Mouse (Mus musculus) right cerebral cortex, postnatal 36 days (tissue): Measurements from ENCODE around the gene Nrbp1.
"Not testable (repeated sequence)": the region's sequence is repeated elsewhere in the genome, so short reads cannot be mapped to it uniquely, and the experiment has no call there.

ENCODE experiments used
- DNase-seq, 2 experiments: peaks; one replicate each; pipeline ENCODE4 v3.0.0; 2022; ENCODE audit warnings: low spot score in 2 of 2, mixed read lengths in 1 of 2

Gene Nrbp1

GRCm38 (mm10) chr5:31204421-31204820, 36.2 kb upstream of the Nrbp1 start:
- no peak for DNase-seq

GRCm38 (mm10) chr5:31216554-31216953, 24.1 kb upstream of the Nrbp1 start:
- DNase-seq = not testable (repeated sequence)

DNA sequence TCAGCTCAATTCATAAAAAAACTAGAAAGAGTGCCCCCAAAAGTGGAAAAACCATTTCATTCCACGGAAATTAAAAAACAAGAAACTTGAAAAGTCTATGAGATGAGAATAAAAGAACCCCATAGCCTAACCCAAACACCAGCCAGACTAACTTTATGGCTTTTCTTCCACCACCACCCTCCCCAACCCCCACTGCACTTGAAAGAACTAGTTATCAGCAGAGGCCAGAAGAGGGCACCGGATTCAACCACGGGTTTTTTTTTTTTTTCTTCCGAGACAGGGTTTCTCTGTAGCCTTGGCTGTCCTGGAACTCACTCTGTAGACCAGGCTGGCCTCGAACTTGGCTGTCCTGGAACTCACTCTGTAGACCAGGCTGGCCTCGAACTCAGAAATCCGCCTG, 22.4 kb upstream of the Nrbp1 start:
- no peak for DNase-seq

- no peak for DNase-seq
Measured at GRCm38 (mm10) chr5:31219070-31219469, 21.6 kb upstream of the Nrbp1 start.

GRCm38 (mm10) chr5:31219474-31219873, 21.2 kb upstream of the Nrbp1 start:
- no peak for DNase-seq

DNA sequence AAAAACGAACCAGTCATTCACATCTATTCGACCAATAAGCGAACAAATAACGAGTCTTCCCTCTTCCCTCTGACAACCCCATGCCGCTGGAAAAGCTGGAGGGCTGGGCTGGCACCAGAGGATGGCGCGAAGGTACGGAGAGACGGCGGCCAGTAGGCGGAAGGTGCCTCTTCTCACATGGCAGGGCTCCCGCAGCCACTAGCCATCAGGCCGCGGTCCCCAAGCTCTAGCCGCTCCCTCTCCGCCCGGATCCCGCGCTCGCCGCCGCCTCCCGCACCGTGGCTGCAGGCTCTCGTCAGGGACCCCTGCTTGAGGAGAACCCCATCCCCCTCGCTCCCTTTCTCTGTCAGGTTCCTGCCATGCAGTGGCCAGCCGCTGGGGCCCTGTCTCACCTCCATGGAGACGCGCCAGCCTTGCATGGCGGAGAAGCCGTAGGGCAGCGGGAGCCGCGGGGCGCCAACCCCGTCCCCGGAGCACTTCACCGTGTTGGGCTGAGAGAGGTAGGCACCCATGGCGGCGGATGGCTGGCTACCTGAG, 20.7 kb upstream of the Nrbp1 start:
- peak in 1 of 2 experiments; percentile 39 for DNase-seq

GRCm38 (mm10) chr5:31220448-31221303, 20.0 kb upstream of the Nrbp1 start, which contains the start of gene Ppm1g:
Ppm1g (minus strand) TSS chr5:31220687.
- peak; percentile 93 for DNase-seq

GRCm38 (mm10) chr5:31221304-31221945, 19.2 kb upstream of the Nrbp1 start:
- DNase-seq = no peak

DNA sequence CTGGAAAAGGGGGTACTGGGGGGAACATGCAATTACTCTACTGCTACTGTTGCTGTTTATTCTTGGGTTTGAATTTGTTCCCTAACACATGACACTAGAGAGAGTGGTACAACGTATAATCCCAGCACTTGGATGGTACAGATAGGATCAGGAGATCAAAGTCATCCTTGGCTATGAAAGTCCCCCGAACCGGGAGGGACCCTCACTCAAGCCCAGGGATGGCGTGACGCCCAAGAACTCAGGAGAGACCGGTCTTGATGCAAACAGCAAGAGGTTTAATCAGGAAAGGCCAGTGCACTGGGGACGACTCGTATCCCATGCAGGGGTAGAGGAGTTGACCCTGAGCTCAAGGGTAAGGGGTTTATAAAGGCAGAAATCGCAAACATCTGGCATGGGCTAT, 18.0 kb upstream of the Nrbp1 start:
- no peak for DNase-seq

- no peak for DNase-seq
Measured at GRCm38 (mm10) chr5:31226641-31227040, 14.0 kb upstream of the Nrbp1 start.

DNA sequence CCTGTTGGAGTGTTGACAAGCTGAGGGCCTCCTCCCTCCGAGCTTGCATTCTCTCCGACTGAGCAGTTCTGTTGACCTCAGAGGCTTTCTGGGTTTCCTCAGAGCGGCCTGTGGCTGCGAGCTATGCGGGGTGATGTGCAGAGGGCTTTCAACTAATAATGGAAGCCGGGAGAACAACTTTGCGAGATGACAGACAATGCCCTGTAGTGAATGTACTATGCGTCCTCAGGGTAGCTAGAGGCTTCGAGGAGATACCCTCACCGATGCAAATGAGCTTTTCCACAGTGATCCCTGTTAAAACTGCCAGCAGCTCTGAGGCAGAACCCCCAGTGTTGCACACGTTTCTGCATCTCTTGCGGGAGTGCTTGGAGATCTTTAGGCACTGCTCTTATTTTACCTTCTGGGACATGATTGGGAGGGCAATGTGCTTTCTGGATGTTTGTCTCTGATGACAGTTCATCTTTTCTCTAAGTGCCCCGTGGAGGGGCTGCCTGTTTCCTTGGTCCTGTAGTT, 914 bp downstream of the Nrbp1 start:
- no peak for DNase-seq

- no peak for DNase-seq
Measured at GRCm38 (mm10) chr5:31242191-31242590, 1.5 kb downstream of the Nrbp1 start.

DNA sequence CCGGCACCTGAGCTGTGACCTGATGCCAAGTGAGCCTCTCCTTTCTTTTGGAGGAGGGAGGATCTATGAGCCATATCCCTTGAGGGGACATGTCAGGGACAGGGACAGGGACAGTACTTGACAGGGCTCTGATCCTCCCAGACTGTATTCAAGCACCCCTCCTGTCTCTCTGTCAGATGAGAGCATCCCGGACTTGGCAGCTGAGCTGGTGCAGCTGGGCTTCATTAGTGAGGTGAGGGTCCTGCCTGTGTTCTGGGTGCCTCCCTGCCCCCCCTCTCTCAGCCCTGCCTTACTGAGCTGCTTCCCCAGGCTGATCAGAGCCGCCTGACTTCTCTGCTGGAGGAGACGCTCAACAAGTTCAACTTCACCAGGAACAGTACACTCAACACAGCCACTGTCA, 10.1 kb downstream of the Nrbp1 start:
- DNase-seq = no peak

- DNase-seq = no peak
Measured at GRCm38 (mm10) chr5:31251541-31252101, 11.0 kb downstream of the Nrbp1 start, which contains the start of gene Krtcap3. Krtcap3 (plus strand) TSS chr5:31251691.

DNA sequence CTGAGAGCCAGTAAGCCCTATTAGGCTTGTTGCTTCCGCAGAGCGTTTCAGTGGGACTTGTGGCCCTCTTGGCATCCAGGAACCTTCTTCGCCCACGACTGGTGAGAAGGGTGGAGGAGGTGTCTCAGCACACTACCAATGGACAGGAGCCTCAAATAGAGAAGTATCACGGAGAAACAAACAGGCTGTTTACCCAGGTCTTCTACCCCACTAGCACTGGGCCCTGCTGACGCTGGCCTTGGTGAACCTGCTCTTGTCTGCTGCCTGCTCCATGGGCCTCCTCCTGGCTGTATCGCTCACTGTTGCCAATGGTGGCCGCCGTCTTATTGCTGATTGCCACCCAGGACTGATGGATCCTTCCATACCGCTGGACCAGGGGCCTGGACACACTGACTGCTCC, 11.5 kb downstream of the Nrbp1 start:
- DNase-seq = no peak

DNA sequence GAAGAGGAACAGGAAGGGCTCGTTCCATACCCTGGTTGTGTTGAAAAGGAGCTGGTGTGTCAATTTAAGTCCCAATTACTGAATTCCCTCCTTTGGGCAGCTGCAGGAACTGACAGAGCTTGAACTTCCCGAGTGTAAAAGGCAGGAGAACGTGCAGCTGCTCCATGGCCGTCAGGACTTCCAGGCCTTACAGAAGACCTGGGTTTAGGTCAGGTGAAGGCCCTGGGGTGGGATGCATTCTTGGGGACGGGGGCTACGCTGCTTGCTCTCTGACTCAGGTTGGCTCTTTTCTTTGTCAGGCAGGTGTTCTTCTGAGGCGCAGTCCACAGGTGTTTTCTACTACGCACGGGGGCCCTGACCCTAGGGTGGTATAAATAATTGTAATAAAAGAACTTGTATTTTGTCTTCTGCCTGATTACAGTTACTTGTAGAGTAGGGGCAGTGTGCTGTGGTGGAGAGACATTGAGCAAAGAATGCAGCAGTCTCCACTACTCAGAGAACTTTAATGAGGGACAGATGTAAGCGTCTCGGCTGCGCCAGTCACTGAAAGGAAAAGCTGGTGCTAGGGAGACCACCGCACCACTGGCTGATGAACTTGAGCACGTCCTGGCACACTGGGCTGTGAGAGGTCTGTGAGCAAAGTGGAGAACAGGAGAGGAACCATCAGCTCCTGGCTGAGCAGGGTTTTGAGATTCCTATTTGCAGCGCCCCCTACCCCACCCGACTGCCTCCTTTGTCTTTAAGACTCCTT, 12.3 kb downstream of the Nrbp1 start:
- DNase-seq = no peak

- no peak for DNase-seq
Measured at GRCm38 (mm10) chr5:31253806-31254205, 13.1 kb downstream of the Nrbp1 start.

GRCm38 (mm10) chr5:31254452-31254851, 13.8 kb downstream of the Nrbp1 start:
- no peak for DNase-seq

DNA sequence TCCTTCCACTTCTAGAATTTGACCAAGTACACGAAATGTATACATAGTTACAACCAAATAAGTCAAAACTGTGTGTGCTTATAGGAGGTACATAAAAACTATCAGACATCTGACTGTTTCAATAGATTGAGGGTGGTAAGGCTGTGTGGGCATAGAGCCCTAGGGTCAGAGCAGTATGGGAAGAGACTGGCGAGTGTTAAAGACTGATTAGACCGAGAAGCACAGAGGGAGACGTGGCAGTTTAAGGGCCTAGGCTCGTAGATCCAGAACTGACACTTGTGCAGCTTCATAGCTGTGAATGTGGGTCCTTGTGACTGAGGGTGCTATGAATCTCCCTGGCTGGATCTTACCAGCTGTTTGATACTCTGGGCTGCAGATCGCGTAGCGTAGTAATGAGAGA, 14.2 kb downstream of the Nrbp1 start:
- DNase-seq = no peak

DNA sequence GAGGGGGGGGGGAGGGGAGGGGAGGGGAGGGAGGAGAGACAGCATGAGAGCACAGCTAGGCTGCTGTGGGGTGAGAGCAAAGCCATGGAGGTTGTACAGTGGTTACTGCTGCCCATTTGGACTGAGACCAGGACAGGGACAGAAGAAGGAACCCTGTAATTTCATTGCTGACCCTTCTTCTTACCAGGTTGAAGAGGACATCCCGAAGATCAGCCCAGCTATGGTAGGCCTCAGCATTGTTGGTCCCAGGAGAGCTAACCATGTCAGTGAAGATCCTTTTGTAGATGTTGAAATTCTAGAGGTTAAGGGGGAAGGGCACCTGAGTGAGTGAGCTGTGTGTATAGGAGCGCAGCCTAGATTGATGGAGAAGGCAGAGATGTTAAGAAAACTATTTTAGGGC, 14.7 kb downstream of the Nrbp1 start:
- no peak for DNase-seq

GRCm38 (mm10) chr5:31255971-31256370, 15.3 kb downstream of the Nrbp1 start:
- no peak for DNase-seq

- DNase-seq = no peak
Measured at GRCm38 (mm10) chr5:31257616-31258015, 17.0 kb downstream of the Nrbp1 start.
